Mouse (Mus musculus) spleen, postnatal 14 days (tissue): Measurements from ENCODE around the gene Fxr1.
"Not testable (repeated sequence)": the region's sequence is repeated elsewhere in the genome, so short reads cannot be mapped to it uniquely, and the experiment has no call there.

Experiments
- DNase-seq, 2 experiments: peaks; one replicate each; pipeline ENCODE4 v3.0.0; 2021 to 2022; ENCODE audit warnings: low spot score in 2 of 2

Fxr1 gene

DNA sequence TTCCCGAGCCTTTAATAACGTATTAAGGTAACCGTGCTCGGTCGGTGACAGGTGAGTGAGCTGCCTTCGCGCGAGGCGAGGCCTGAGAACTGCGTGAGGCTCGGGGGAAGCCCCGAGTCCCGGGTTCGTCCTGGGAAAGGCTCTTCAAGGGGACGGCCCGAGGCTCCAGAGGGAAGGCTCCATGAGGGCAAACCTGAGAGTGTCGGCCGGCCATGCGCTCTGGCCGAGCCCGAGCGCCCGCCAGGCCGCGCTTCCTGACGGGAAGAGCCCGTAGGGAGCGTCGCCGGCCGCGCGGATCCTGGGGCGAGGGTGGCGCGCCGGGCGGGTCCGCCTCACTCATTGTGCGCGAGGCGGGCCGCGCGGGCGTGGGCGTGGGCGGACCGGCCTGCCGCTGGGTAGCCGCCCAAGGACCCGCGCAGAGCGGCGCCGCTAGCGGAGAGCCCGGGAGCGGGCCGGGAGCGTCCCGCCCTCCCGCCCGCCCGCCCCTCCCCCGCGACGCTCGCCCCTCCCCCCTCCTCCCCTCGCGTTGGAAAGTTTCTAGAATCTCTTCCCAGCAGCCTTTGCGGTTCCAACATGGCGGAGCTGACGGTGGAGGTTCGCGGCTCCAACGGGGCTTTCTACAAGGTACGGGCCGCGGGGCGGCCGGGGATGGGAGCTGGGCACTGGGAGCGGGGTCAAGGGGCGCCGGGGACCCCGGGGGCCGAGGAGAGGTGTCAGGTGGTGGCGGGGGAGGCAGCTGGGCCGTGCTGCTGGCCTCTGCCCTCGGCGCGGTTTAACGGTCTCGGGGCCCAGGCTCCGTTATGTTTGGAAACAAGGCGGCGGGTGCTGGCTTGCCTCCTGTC is at the start of gene Fxr1:
Gene Fxr1, plus strand, starts transcription at position 404 of the 842 bp plus-strand sequence.
- DNase-seq: peak; percentile 67 to 75

GRCm38 (mm10) chr3:33979395-33979794 is 40.3 kb upstream of the Fxr1 start:
- no peak for DNase-seq

- DNase-seq: no peak
Observed at GRCm38 (mm10) chr3:33982746-33983145, 37.0 kb upstream of the Fxr1 start.

DNA sequence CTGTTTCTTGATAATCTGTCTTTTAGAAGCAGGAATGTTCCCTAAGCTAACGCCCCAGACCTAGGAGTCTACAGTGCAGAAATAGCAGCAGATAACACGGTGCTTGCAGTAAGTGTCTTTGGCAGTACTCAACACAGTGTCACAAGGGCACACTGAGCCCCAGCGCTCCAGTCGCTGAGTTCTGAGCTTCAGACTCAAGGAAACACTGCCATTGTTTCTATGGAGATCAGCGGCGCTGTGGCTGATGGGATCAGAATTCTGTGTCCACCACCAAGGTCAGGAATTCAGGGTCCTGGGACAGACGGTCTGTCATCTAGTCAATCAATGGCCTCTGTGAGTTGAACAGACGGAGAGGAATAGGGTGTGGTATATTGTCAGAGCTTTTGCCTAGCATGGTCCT is 30.4 kb upstream of the Fxr1 start:
- DNase-seq: no peak

- no peak for DNase-seq
Observed at GRCm38 (mm10) chr3:33990451-33990850, 29.3 kb upstream of the Fxr1 start.

DNA sequence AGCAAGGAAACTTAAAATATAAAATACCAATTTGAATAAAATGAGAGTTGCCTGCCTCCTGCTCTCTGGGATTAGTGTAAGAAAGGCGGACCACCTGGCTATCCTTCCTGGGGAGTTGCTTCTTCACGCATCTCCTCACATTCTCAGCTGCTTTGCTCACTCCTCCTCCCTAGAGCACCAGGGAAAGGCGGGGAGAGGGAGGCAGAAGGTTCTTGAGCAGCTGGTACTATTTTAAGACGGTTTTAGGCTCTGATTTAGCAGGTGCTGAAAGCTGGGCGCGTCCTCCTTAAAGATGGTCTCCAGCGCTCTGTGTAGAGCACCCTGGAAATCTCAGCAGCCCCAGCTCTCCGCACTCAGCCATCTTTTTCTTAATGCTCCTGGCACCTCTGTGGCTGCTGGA is 28.8 kb upstream of the Fxr1 start:
- DNase-seq: no peak

DNA sequence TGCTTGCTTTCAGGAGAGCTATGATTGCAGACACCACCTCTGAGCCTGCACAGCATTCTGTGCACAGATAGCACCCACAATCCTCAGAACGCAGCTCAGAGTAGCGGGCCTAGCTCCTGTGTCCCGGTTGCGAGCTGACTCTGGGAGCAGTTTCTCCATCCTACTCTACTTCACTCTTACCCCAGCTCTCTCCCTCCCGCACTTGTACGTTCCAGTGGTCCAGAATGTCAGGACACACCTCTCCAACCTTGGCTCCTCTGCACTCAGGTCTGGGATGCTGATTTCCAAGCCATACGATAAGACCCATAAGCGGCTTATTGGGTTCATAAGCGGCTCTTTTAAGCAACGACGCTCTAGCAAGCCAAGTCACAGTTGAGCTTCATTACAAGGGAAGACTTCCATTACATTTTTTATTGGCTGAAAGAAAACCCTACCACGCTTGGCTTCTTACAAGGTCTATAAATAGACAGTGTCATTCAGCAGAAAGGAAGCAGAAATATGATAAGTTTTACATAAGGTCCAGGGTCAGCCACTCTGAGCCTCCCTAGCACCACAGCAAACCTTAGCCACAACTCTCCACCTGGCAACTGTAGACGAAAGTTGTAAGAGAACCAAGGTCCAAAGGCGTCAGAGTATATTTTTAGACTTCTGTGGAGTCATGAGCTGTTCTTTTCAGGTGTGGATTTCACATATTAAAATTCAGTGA is 26.2 kb upstream of the Fxr1 start:
- no peak for DNase-seq

DNA sequence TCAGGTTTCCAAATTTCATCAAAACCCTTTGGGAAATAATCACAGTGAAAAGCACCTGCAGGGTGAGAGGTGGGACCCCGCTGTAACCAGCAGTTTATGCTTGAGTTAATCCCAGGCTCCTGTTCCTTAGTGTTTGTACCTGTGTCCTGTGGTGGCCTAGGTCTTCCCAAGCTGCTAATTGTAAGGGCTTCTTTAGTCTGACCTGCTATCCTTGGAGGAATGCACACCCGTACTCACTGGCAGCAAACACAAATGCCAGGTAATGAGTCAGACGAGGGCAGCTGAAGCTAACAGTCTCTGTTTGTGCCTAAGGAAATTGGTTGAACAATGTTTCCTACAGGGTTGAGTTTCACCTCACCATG is 25.6 kb upstream of the Fxr1 start:
- no peak for DNase-seq

DNA sequence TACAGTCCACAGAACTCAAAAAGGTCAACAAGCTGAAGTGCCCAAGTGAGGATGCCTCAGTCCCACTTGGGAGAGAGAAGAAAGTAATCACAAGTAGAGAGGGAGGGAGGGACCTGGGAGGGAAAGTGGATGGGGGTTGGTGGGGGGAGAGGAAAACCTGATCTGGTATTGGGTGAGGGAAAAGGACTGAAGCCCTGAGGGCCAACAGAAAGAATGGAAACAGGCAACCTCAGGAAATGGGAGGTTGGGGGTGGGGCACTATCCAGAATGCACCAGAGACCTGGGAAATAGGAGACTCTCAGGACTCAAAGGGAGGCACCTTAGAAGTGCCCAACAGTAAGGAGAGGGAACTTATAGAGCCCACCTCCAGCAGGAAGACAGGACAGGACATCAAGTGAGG is 18.1 kb upstream of the Fxr1 start:
- DNase-seq: not testable (repeated sequence)

DNA sequence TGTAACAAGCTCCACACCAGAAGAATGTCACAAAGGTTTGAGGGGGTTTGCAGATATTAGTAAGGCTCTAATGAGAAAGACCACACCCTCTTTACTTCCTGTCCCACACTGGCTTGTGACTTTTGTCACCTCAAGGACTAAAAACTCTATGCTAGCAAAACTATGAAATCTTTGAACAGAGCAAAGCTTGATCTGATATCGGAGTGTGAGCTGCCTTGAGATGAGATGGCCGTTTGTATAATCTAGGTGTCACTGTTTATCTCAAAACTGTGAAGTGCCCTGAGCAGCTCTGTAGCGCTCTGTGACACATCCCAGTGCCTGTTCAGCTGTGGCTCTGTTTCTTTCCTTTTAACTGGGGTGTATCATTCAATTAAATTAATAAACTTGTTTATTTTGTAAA is 15.9 kb upstream of the Fxr1 start:
- no peak for DNase-seq

GRCm38 (mm10) chr3:34006301-34006700 is 13.4 kb upstream of the Fxr1 start:
- DNase-seq: no peak

DNA sequence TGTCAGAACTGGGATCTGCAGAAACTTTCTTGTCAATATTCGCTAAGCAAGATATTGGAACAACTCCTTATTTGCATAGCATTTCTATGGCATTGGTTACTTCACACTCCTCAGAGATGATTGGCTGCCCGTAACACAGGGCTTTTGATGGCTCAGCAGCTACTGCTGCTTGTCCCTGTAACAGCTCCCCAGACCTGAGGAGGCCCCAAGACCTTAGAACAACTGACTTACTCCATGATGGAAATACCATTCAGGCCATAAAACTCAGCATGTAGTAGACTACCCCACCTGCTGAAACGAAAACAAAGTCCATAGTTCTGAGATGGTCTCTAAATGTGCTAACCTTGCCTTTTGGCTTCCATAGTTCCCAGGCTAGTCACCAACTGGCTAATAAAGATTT is 12.9 kb upstream of the Fxr1 start:
- no peak for DNase-seq

- no peak for DNase-seq
Observed at GRCm38 (mm10) chr3:34007611-34008010, 12.1 kb upstream of the Fxr1 start.

DNA sequence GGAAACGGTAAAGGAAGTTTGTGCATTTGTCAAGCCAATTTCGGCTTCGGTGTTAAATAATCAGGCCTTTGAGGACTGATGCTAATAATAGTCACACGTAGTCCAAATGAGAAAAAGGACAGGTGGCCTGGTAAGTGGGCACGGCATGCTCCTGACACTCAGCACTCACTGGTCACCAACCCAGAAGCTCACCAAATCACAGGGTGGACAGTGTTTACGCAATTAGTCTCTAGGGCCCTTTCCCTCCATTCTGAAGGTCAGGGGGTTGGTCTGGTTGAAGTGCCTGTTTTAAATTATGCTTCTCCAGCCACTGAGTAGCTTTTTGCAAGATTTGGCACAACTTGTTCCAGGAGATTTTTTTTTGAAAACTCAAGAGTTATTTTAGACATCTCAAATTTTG is 11.6 kb upstream of the Fxr1 start:
- DNase-seq: no peak

DNA sequence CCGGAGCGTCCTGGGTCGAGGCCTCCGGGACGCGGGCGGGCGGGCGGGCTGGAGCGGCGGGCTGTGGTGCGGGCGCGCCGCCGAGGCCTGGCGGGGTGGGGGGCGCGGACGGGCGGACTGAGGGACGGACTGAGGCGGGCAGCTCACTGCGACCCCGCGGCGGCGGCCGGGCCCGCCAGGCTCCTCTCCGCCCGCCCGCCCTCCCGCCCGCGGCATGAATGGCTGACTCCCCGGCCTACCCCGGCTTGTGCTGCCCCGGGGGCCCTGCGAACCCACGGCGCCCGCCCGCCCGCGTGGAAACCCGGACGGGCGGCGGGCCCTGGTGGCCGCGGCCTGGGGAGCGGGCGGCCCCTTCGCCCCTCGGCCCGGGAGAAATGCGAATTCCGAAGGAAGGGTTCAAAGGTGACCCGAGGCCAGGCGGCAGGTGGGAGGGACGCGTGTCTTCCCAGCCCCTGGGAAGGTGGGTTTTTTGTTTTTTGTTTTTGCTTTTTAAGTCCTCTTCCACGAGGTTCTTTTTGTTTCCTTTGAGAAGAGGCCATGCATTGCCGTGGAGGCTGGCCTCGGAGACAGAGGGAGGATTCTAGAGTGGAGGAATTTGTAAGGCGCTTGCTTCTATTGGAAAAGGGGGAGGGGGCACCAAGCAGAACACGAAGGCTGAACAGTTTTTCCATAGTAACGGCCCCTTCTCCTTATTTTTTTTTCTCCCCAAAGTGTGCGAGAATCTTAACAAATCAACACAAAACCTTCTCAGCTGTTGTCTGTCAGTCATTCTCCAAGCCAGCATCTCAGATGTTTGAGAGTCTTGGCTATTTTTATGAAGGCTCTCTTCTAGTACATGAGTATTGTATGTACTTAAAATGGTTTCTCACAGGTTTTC is 877 bp downstream of the Fxr1 start:
- peak in 1 of 2 experiments; percentile 10 for DNase-seq

DNA sequence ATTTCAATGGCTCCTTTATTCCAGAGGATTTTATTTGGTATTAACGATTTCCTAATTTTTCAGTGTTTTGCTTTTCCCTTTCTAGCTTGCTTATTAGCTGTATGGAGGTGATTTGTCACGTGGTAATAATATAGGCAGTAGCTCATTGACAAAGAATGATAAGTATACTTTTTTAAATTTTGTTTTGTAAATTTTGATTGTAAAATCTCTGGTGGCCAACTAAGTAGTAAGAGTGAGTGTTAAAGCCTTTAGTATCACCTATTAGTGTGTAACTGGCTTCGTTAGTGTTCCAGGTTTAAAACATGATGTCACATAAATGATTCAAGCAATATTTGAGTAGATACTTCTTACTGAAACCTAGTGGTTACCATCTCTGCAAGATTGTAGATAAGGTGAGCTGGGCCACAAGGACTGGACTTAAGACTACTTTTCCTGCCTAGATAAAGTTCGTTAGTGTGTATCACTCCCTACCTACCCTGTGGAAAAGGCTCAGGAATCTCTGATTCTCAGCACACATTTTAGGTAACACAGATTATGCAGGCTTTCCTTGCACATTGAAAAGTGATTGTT is 1.6 kb downstream of the Fxr1 start:
- DNase-seq: no peak

- no peak for DNase-seq
Observed at GRCm38 (mm10) chr3:34028935-34029334, 9.2 kb downstream of the Fxr1 start.

GRCm38 (mm10) chr3:34030601-34031000 is 10.9 kb downstream of the Fxr1 start:
- no peak for DNase-seq

GRCm38 (mm10) chr3:34033720-34034364 is 14.1 kb downstream of the Fxr1 start:
- DNase-seq: no peak

- no peak for DNase-seq
Observed at GRCm38 (mm10) chr3:34034803-34035202, 15.1 kb downstream of the Fxr1 start.

DNA sequence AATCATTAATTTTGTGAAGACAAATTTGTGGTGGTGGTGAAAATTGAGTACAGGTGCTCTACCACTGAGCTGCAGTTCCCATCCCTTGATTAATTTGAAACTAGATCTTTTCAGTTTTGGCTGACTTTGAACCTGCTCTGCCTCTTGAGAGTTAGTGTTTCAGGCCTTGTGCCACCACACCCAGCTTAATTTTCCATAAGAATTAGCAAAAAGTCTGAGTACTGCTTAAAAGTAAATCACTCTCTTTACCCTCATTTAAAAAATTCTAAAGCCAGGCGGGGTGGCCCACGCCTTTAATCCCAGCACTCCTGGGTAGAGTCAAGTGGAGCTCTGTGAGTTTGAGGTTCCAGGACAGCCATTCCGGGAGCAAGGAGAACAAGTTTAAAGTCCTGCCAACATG is 16.0 kb downstream of the Fxr1 start:
- no peak for DNase-seq
